Mouse (Mus musculus) liver, embryonic 14.5 days (tissue): ENCODE results near the gene Prss45.

Experiments
- CTCF ChIP-seq: IDR thresholded peaks from 2 replicates; pipeline ENCODE4 v1.5.1; 2016; ENCODE audit warnings: antibody characterized with exemption, low read depth, control low read depth
- EP300 ChIP-seq: IDR thresholded peaks from 2 replicates; pipeline ENCODE4 v1.6.1; 2016; ENCODE audit warnings: antibody characterized with exemption, low read depth

- TF ChIP-seq CTCF (no peak), EP300 (no peak)
These were observed 6.5 kb downstream of the Prss45 start for GRCm38 (mm10) chr9:110840905-110841304.
